Mouse (Mus musculus): ENCODE results near the gene Gm20431. TPM values are rescaled to one million over a fixed set of nuclear protein-coding genes. Genes with fewer than 3 reads are reported as not detected.

The Gm20431 gene
- polyA plus RNA-seq, 1 experiment from 2014 or later = 9.1 TPM

- WGBS = 81% methylated on average over 7 of the region's 7 CpGs
- no peak overlapping the region for H3K4me3 ChIP-seq (ENCODE audit: low read depth, low read length)
- DNase-seq (ENCODE audit: low spot score) (no peak), ATAC-seq (ENCODE audit: low read depth) (no peak)
- no peaks in the 10 kb centered on the region for H3K27me3 ChIP-seq (replicated peaks; ENCODE audit: control insufficient read depth, insufficient read depth, low read length)
- H3K4me1 ChIP-seq (ENCODE audit: control insufficient read depth, insufficient read depth, low read length) = peaks cover 3% of the 10 kb centered on the region; the same call in 1 of the 2 replicates
- no peaks in the 10 kb centered on the region for H3K9me3 ChIP-seq (ENCODE audit: control insufficient read depth, low read length)
- no peak overlapping the region for H3K27ac ChIP-seq (replicated peaks; ENCODE audit: low read depth, low read length)
- H3K9ac ChIP-seq (ENCODE audit: low read depth, low read length) = no peak overlapping the region
- H3K36me3 ChIP-seq (ENCODE audit: control insufficient read depth, insufficient read depth, low read length) = no peaks in the 10 kb centered on the region
- H3K4me2 ChIP-seq (ENCODE audit: low read depth, low read length) = no peak overlapping the region
Measured at GRCm38 (mm10) chr2:167575581-167575980, 85.7 kb downstream of the Gm20431 start.

- no peak for DNase-seq (ENCODE audit: low spot score)
- H3K9me3 ChIP-seq (ENCODE audit: control insufficient read depth, low read length) = no peaks in the 10 kb centered on the region
- H3K9ac ChIP-seq (ENCODE audit: low read depth, low read length) = no peak overlapping the region
- 60% methylated on average over 9 of the region's 9 CpGs for WGBS
- H3K4me2 ChIP-seq (ENCODE audit: low read depth, low read length) = no peak overlapping the region
- H3K27me3 ChIP-seq (replicated peaks; ENCODE audit: control insufficient read depth, insufficient read depth, low read length) = no peaks in the 10 kb centered on the region
- H3K27ac ChIP-seq (replicated peaks; ENCODE audit: low read depth, low read length) = no peak overlapping the region
- ATAC-seq (ENCODE audit: low read depth) = no peak
- H3K4me3 ChIP-seq (ENCODE audit: low read depth, low read length) = no peak overlapping the region
- peaks cover 3% of the 10 kb centered on the region; the same call in 1 of the 2 replicates for H3K4me1 ChIP-seq (ENCODE audit: control insufficient read depth, insufficient read depth, low read length)
- H3K36me3 ChIP-seq (ENCODE audit: control insufficient read depth, insufficient read depth, low read length) = no peaks in the 10 kb centered on the region
Measured at GRCm38 (mm10) chr2:167574814-167575213, 86.5 kb downstream of the Gm20431 start.

- 75% methylated on average over 18 of the region's 18 CpGs for WGBS
- Histone ChIP-seq H3K27me3 (replicated peaks; ENCODE audit: control insufficient read depth, insufficient read depth, low read length) (no peaks in the 10 kb centered on the region), H3K36me3 (ENCODE audit: control insufficient read depth, insufficient read depth, low read length) (no peaks in the 10 kb centered on the region), H3K9ac (ENCODE audit: low read depth, low read length) (no peak overlapping the region), H3K27ac (replicated peaks; ENCODE audit: low read depth, low read length) (no peak overlapping the region), H3K9me3 (ENCODE audit: control insufficient read depth, low read length) (no peaks in the 10 kb centered on the region), H3K4me1 (ENCODE audit: control insufficient read depth, insufficient read depth, low read length) (peaks cover 3% of the 10 kb centered on the region; the same call in 1 of the 2 replicates), H3K4me2 (ENCODE audit: low read depth, low read length) (no peak overlapping the region), H3K4me3 (ENCODE audit: low read depth, low read length) (no peak overlapping the region)
- DNase-seq (ENCODE audit: low spot score) (no peak), ATAC-seq (ENCODE audit: low read depth) (no peak)
Measured at GRCm38 (mm10) chr2:167571442-167572220, 89.7 kb downstream of the Gm20431 start.

- DNase-seq (ENCODE audit: low spot score) = no peak
- Histone ChIP-seq H3K4me2 (ENCODE audit: low read depth, low read length) (no peak overlapping the region), H3K9ac (ENCODE audit: low read depth, low read length) (no peak overlapping the region), H3K9me3 (ENCODE audit: control insufficient read depth, low read length) (no peaks in the 10 kb centered on the region), H3K4me1 (ENCODE audit: control insufficient read depth, insufficient read depth, low read length) (peaks cover 4% of the 10 kb centered on the region; the same call in 1 of the 2 replicates), H3K4me3 (ENCODE audit: low read depth, low read length) (no peak overlapping the region), H3K36me3 (ENCODE audit: control insufficient read depth, insufficient read depth, low read length) (no peaks in the 10 kb centered on the region), H3K27me3 (replicated peaks; ENCODE audit: control insufficient read depth, insufficient read depth, low read length) (no peaks in the 10 kb centered on the region), H3K27ac (replicated peaks; ENCODE audit: low read depth, low read length) (peak overlapping the region; percentile 85)
- 88% methylated on average over 6 of the region's 6 CpGs for WGBS
- no peak for ATAC-seq (ENCODE audit: low read depth)
Measured at GRCm38 (mm10) chr2:167570815-167571214, 90.5 kb downstream of the Gm20431 start.

- no peak overlapping the region for H3K4me2 ChIP-seq (ENCODE audit: low read depth, low read length)
- no peaks in the 10 kb centered on the region for H3K9me3 ChIP-seq (ENCODE audit: control insufficient read depth, low read length)
- H3K27me3 ChIP-seq (replicated peaks; ENCODE audit: control insufficient read depth, insufficient read depth, low read length) = no peaks in the 10 kb centered on the region
- DNase-seq (ENCODE audit: low spot score) = peak; percentile 91
- no peak overlapping the region for H3K4me3 ChIP-seq (ENCODE audit: low read depth, low read length)
- H3K9ac ChIP-seq (ENCODE audit: low read depth, low read length) = no peak overlapping the region
- H3K27ac ChIP-seq (replicated peaks; ENCODE audit: low read depth, low read length) = peak overlapping the region; percentile 85
- peaks cover 9% of the 10 kb centered on the region for H3K4me1 ChIP-seq (ENCODE audit: control insufficient read depth, insufficient read depth, low read length)
- peak; percentile 62 for ATAC-seq (ENCODE audit: low read depth)
- 42% methylated on average over 13 of the region's 13 CpGs for WGBS
- no peaks in the 10 kb centered on the region for H3K36me3 ChIP-seq (ENCODE audit: control insufficient read depth, insufficient read depth, low read length)
Measured at GRCm38 (mm10) chr2:167569934-167570651, 91.2 kb downstream of the Gm20431 start.

GRCm38 (mm10) chr2:167568112-167568511, 93.2 kb downstream of the Gm20431 start:
- Histone ChIP-seq H3K36me3 (ENCODE audit: control insufficient read depth, insufficient read depth, low read length) (no peaks in the 10 kb centered on the region), H3K4me3 (ENCODE audit: low read depth, low read length) (no peak overlapping the region), H3K4me2 (ENCODE audit: low read depth, low read length) (no peak overlapping the region), H3K9ac (ENCODE audit: low read depth, low read length) (no peak overlapping the region; the same call in 1 of the 2 replicates), H3K27ac (replicated peaks; ENCODE audit: low read depth, low read length) (no peak overlapping the region; the same call in 1 of the 2 replicates), H3K4me1 (ENCODE audit: control insufficient read depth, insufficient read depth, low read length) (peaks cover 29% of the 10 kb centered on the region), H3K9me3 (ENCODE audit: control insufficient read depth, low read length) (no peaks in the 10 kb centered on the region), H3K27me3 (replicated peaks; ENCODE audit: control insufficient read depth, insufficient read depth, low read length) (no peaks in the 10 kb centered on the region)
- DNase-seq (ENCODE audit: low spot score) = no peak
- no peak for ATAC-seq (ENCODE audit: low read depth)
- WGBS = 71% methylated on average over 9 of the region's 9 CpGs

- H3K4me2 ChIP-seq (ENCODE audit: low read depth, low read length) = peak overlapping the region; percentile 46
- 7% methylated on average over 19 of the region's 19 CpGs for WGBS
Measured at GRCm38 (mm10) chr2:167565682-167566081, 95.6 kb downstream of the Gm20431 start.

GRCm38 (mm10) chr2:167565312-167565656, 96.0 kb downstream of the Gm20431 start:
- no peaks in the 10 kb centered on the region for H3K36me3 ChIP-seq (ENCODE audit: control insufficient read depth, insufficient read depth, low read length)
- no peaks in the 10 kb centered on the region for H3K27me3 ChIP-seq (replicated peaks; ENCODE audit: control insufficient read depth, insufficient read depth, low read length)
- DNase-seq (ENCODE audit: low spot score) (no peak), ATAC-seq (ENCODE audit: low read depth) (no peak)
- WGBS = 29% methylated on average over 3 of the region's 3 CpGs
- H3K9me3 ChIP-seq (ENCODE audit: control insufficient read depth, low read length) = no peaks in the 10 kb centered on the region
- H3K4me1 ChIP-seq (ENCODE audit: control insufficient read depth, insufficient read depth, low read length) = peaks cover 44% of the 10 kb centered on the region
- peak overlapping the region; percentile 37; the same call in 1 of the 2 replicates for H3K9ac ChIP-seq (ENCODE audit: low read depth, low read length)
- H3K4me3 ChIP-seq (ENCODE audit: low read depth, low read length) = peak overlapping the region; percentile 13; the same call in 1 of the 2 replicates
- peak overlapping the region; percentile 92 for H3K27ac ChIP-seq (replicated peaks; ENCODE audit: low read depth, low read length)
- H3K4me2 ChIP-seq (ENCODE audit: low read depth, low read length) = peak overlapping the region; percentile 46

More at GRCm38 (mm10) chr2:167565682-167566081, 95.6 kb downstream of the Gm20431 start:
- Histone ChIP-seq H3K9me3 (ENCODE audit: control insufficient read depth, low read length) (no peaks in the 10 kb centered on the region), H3K9ac (ENCODE audit: low read depth, low read length) (peak overlapping the region; percentile 37; the same call in 1 of the 2 replicates), H3K36me3 (ENCODE audit: control insufficient read depth, insufficient read depth, low read length) (no peaks in the 10 kb centered on the region), H3K27ac (replicated peaks; ENCODE audit: low read depth, low read length) (peak overlapping the region; percentile 92), H3K27me3 (replicated peaks; ENCODE audit: control insufficient read depth, insufficient read depth, low read length) (no peaks in the 10 kb centered on the region), H3K4me1 (ENCODE audit: control insufficient read depth, insufficient read depth, low read length) (peaks cover 43% of the 10 kb centered on the region), H3K4me3 (ENCODE audit: low read depth, low read length) (peak overlapping the region; percentile 13; the same call in 1 of the 2 replicates)
- ATAC-seq (ENCODE audit: low read depth) (peak; percentile 73), DNase-seq (ENCODE audit: low spot score) (peak; percentile 95)

All from embryonic facial prominence, embryonic 14.5 days (tissue).